Mouse (Mus musculus) kidney, adult 9 months (tissue): ENCODE data around the gene Samd7.

Experiments used
- DNase-seq: peaks from one replicate; pipeline ENCODE4 v3.0.0; 2022

Gene Samd7

GRCm38 (mm10) chr3:30746006-30746405 lies at the start of gene Samd7:
TSS of gene Samd7 (plus strand) at chr3:30746293.
- no peak for DNase-seq

DNA sequence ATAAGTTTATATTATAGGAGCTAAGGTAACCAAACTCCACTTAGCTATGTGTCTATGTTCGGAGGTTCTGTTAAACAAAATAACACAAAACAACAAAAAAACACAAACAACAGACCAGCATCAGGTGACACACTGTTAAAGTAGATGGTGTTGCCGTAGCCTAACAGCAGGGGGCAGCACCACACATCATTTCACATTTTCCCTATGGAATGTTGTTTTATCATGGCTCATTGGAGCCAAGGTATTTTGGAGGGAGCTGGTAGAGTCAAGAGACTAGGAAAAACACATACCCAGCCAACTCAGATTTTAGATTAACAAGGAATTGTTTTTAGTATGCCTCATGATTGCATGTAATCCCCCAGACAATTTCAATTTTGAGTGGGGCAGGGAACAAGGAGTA lies 49.7 kb upstream of the Samd7 start:
- peak; percentile 90 for DNase-seq

DNA sequence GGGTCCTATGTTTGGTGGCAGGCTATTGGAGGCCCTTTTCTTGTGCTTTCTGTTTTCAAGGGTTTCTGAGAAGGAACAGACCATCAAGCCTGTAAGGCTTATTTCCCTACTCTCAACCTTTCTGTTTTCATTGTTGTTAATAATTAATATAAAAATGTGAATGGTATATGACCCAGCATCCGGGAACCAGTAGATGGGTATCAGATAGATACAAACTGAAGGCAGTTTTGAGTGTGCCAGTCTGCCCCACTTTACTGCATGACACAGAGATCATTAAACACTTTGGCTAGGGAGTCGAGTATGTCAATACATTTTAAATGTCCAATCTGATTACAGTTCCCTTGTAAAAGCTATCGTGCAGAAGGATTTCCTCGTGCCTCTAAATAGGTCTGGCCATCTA lies 48.2 kb upstream of the Samd7 start:
- no peak for DNase-seq

DNA sequence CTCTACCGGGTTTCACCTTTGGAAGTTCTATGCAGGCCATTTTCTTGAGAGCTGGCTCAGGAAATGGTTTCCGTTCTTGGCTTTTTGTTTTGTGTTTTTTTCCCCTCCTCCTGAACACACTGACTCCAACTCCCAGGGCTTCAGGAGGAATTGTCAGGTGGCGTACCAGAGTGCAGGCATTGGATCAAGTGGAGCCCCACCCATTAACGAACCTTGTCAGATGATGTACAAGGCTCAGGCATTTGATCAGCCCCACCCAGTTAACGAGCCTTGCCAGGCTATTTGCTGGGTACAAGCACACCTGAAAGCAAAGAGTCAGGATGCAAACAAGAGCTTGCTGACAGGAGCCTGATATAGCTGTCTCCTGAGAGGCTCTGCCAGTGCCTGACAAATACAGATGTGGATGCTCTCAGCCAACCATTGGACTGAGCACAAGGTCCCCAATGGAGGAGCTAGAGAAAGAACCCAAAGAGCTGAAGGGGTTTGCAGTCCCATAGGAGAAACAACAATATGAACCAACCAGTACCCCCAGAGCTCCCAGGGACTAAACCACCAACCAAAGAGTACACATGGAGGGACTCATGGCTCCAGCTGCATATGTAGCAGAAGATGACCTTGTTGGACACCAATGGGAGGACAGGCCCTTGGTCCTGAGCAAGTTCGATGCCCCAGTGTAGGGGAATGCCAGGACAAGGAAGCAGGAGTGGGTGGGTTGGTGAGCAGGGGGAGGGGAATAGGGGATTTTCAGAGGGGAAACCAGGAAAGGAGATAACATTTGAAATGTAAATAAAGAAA lies 46.2 kb upstream of the Samd7 start, which contains the start of gene Lrrc31:
Gene Lrrc31 (minus strand): TSS at position 133 of the 795 bp plus-strand sequence.
- peak; percentile 30 for DNase-seq

GRCm38 (mm10) chr3:30705977-30706376 lies 40.1 kb upstream of the Samd7 start:
- no peak for DNase-seq

GRCm38 (mm10) chr3:30706614-30707276 lies 39.3 kb upstream of the Samd7 start:
- no peak for DNase-seq

- peak; percentile 64 for DNase-seq
Measured at GRCm38 (mm10) chr3:30710191-30710590, 35.9 kb upstream of the Samd7 start.

GRCm38 (mm10) chr3:30713334-30713733 lies 32.8 kb upstream of the Samd7 start:
- DNase-seq = peak; percentile 66

- no peak for DNase-seq
Measured at GRCm38 (mm10) chr3:30718649-30719048, 27.4 kb upstream of the Samd7 start.

GRCm38 (mm10) chr3:30722036-30722435 lies 24.1 kb upstream of the Samd7 start:
- no peak for DNase-seq

DNA sequence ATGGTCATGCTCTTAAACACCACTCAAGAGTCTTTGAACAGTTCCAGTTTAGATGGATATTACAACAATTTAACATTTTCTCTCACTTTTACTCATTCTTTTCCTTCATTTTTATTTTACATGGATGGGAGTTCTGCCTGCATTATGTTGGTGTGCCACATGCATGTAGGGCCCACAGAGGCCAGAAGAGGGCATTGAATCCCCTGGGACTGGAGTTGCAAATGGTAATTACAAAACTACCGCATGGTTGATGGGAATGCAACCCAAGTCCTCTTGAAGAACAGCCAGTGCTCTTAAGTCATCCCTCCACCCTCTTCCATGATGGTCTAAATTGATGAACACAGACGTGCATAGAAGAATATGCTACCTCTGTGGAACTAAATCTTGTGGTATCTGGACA lies 23.6 kb upstream of the Samd7 start:
- DNase-seq = no peak

- DNase-seq = no peak
Measured at GRCm38 (mm10) chr3:30723179-30723578, 22.9 kb upstream of the Samd7 start.

DNA sequence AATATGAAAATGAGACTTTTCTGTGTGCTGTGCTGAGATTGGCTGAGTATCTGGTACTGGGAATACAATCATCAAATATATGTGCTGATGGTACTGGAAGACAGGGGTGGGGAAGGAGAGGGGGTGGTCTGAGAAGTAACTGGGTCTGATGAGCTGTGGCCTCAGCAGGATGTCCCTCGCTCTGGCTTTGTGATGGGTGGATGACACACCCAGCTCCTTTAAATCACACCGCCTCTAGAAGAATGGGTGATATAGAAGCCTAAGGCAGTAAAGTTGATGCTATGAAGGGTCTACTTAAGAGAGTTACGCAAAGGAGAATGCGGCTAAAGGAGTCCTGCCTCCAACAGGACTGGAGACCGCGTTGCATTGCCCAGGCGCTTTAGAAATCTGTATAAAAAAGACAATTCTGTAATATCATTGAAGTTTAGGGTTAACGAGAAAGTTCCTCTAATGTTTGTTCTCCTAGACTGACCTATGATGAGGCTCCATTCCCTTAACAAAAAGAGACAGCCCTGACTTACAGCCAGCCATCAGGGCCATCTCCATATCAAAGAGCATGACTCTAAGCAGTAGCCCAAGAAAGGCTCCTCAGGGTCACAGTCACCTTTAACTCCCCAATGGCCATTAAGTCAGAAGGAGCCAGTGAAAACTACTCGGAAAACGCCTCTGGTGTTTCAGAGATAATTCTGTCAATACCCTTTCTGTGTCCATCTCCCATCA lies 21.8 kb upstream of the Samd7 start:
- no peak for DNase-seq

- no peak for DNase-seq
Measured at GRCm38 (mm10) chr3:30724848-30725465, 21.1 kb upstream of the Samd7 start.

GRCm38 (mm10) chr3:30725514-30725913 lies 20.6 kb upstream of the Samd7 start:
- no peak for DNase-seq

- no peak for DNase-seq
Measured at GRCm38 (mm10) chr3:30727209-30727608, 18.9 kb upstream of the Samd7 start.

DNA sequence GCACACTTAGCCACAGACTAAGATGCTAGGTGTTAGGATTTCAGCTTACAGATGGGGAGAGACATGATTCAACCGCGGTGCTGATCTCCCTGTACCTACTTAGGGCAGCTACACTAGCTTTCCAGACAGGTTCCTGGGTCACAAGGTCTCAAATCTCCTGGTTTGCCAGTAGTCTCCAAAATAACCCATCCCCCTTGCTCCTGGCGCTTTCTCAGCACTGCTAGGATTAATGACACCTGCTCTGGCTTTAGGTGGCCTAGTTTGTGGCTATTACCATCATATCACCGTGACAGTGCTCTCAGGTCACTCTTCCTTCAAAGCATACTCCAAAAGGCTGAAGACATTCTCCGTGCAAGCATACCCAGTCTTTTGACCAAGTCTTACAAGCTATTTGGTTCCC lies 17.0 kb upstream of the Samd7 start:
- DNase-seq = no peak

GRCm38 (mm10) chr3:30736809-30737208 lies 9.3 kb upstream of the Samd7 start:
- no peak for DNase-seq

GRCm38 (mm10) chr3:30741306-30741705 lies 4.8 kb upstream of the Samd7 start:
- DNase-seq = peak; percentile 83

DNA sequence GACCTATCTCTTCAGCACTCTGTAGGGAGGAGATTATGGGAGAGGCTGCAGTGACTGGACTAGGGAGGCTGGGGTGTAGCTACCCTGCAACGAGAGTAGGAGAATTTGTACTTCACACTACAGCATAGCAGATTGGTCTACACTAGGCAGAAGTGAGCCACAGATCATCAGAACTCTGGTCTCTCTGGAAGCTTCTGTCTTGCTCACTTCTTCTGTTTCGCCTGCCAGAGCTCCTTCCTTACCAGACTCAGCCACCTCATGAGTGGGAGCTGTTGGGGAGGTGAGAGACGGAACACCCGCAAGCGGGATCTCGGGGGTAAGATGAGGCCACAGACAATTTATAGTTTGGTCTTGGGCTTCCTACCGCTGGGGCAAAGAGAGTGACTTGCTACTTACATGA lies 3.2 kb upstream of the Samd7 start:
- no peak for DNase-seq

DNA sequence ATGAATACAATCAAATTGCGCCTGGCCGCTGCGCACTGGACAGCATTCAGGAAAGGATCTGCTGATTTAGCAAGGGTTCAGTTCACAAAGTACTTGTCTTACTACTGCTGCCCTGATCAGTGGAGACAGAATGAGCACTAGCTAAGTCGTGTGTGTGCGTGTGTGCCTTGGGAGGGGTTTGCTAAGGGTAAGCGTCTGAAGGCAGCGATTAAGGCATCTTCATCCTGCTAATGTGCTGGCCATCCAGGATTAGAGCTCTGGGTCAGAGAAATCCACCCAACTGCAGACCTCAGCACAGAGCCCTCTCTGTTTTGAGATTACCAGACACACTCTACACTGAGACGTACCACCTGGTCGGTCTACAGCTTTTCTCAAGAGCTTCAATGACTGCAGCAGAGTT lies 2.2 kb downstream of the Samd7 start:
- no peak for DNase-seq

- no peak for DNase-seq
Measured at GRCm38 (mm10) chr3:30754696-30755095, 8.6 kb downstream of the Samd7 start.

DNA sequence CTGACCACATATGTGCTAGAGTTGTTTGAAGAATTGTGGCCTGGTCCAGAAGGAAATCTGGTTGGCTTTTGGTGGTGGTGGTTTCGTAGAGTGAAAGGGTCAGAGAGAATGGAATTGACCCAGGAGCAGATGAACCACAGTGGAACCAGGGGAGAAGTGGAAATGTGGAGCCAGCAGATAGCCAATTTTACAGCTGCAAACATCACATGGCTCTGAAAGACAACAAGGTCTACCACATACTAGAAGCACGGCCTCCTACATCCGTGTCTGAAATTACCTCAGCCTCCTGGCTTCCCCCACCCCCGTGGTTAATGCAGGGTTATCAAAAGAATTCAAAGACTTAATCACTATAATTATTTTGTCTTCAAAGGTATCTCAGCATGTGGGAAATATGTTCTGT lies 18.8 kb downstream of the Samd7 start:
- no peak for DNase-seq
